Mouse (Mus musculus) kidney, adult 11 months (tissue): ENCODE results near the gene Dgkd.
A peak's percentile ranks its signal among the peaks of the same experiment; 100 is the strongest.

ENCODE experiments used
- DNase-seq: peaks from one replicate; pipeline ENCODE4 v3.0.0; 2022

Dgkd gene

GRCm38 (mm10) chr1:87890960-87891359 lies 37.9 kb downstream of the Dgkd start:
- no peak for DNase-seq

- DNase-seq: peak; percentile 37
Measured at GRCm38 (mm10) chr1:87891634-87892033, 38.5 kb downstream of the Dgkd start.

GRCm38 (mm10) chr1:87892499-87892898 lies 39.4 kb downstream of the Dgkd start:
- DNase-seq: peak; percentile 65

- DNase-seq: no peak
Measured at GRCm38 (mm10) chr1:87893414-87893813, 40.3 kb downstream of the Dgkd start.

- peak; percentile 56 for DNase-seq
Measured at GRCm38 (mm10) chr1:87896921-87897320, 43.8 kb downstream of the Dgkd start.

GRCm38 (mm10) chr1:87899701-87900100 lies 46.6 kb downstream of the Dgkd start:
- DNase-seq: no peak

GRCm38 (mm10) chr1:87900979-87901378 lies 47.9 kb downstream of the Dgkd start:
- DNase-seq: peak; percentile 67

- no peak for DNase-seq
Measured at GRCm38 (mm10) chr1:87902186-87902585, 49.1 kb downstream of the Dgkd start.

GRCm38 (mm10) chr1:87906361-87906956 lies 53.4 kb downstream of the Dgkd start:
- peak; percentile 78 for DNase-seq

- DNase-seq: no peak
Measured at GRCm38 (mm10) chr1:87908006-87908405, 54.9 kb downstream of the Dgkd start.

- peak; percentile 89 for DNase-seq
Measured at GRCm38 (mm10) chr1:87908736-87909135, 55.6 kb downstream of the Dgkd start.

- no peak for DNase-seq
Measured at GRCm38 (mm10) chr1:87909565-87909964, 56.5 kb downstream of the Dgkd start.

- no peak for DNase-seq
Measured at GRCm38 (mm10) chr1:87910428-87910827, 57.3 kb downstream of the Dgkd start.

GRCm38 (mm10) chr1:87913356-87913755 lies 60.3 kb downstream of the Dgkd start:
- DNase-seq: no peak

- DNase-seq: no peak
Measured at GRCm38 (mm10) chr1:87917361-87917760, 64.3 kb downstream of the Dgkd start.

- DNase-seq: no peak
Measured at GRCm38 (mm10) chr1:87918061-87918460, 65.0 kb downstream of the Dgkd start.

- peak; percentile 35 for DNase-seq
Measured at GRCm38 (mm10) chr1:87920056-87920614, 67.0 kb downstream of the Dgkd start.

GRCm38 (mm10) chr1:87922666-87923065 lies 69.6 kb downstream of the Dgkd start:
- DNase-seq: no peak

- DNase-seq: no peak
Measured at GRCm38 (mm10) chr1:87924888-87925287, 71.8 kb downstream of the Dgkd start.

GRCm38 (mm10) chr1:87929730-87930129 lies 76.6 kb downstream of the Dgkd start:
- no peak for DNase-seq

- DNase-seq: no peak
Measured at GRCm38 (mm10) chr1:87933051-87933450, 80.0 kb downstream of the Dgkd start.

- no peak for DNase-seq
Measured at GRCm38 (mm10) chr1:87935095-87935494, 82.0 kb downstream of the Dgkd start.

GRCm38 (mm10) chr1:87935546-87935945 lies 82.5 kb downstream of the Dgkd start:
- no peak for DNase-seq

GRCm38 (mm10) chr1:87936075-87936474 lies 83.0 kb downstream of the Dgkd start:
- no peak for DNase-seq

- DNase-seq: no peak
Measured at GRCm38 (mm10) chr1:87936516-87936915, 83.4 kb downstream of the Dgkd start.
